ENCODE assay signal across 21 mouse cellular contexts in the genomic region with DNA sequence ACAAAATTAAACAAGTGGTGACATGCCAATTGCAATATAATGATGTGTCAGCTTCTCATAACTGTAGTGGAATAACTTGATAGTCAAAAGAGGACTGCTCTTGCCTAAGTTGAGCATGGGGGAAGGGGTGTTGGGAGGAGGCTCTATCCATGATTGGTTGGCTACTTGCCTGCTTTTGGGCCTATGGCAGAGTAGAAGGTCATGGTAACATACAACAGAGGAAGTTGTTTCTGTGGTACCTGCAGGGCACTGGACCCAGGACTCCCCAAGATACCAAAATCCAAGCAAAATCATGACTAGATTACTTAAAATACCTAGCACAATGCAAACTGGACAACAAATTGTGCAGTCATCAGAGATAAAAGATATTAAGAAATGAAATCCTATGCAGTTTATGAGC.
"Had no signal": no experiment of that assay in that cellular context is flagged by ENCODE, and none has a peak within 500 bp of the region (broad histone marks: within the 10 kb centered on the region; RNA-seq: fewer than 3 reads in every experiment).

No protein-coding gene starts in this region.

- H3K36me3 ChIP-seq: midbrain, embryonic 15.5 days had no signal

- H3K9me3 ChIP-seq: kidney, embryonic 15.5 days; limb, embryonic 12.5 days; limb, embryonic 15.5 days; midbrain, embryonic 15.5 days; neural tube, embryonic 13.5 days; stomach, embryonic 15.5 days had no signal

- H3K27me3 ChIP-seq: kidney, embryonic 15.5 days; limb, embryonic 12.5 days; limb, embryonic 15.5 days; midbrain, embryonic 15.5 days; neural tube, embryonic 13.5 days; stomach, embryonic 15.5 days had no signal

- DNase-seq: kidney, postnatal 10 days; kidney, postnatal 36 days; layer of hippocampus, postnatal 36 days; left cerebral cortex, postnatal 4 days; liver, postnatal 0 days; lung, embryonic 14.5 days; retina, postnatal 1 day; right cerebral cortex, postnatal 25 days; spleen, adult 18-20 months; thymus, postnatal 25 days had no signal

- H3K4me1 ChIP-seq: kidney, embryonic 15.5 days; limb, embryonic 12.5 days; limb, embryonic 15.5 days; midbrain, embryonic 15.5 days; neural tube, embryonic 13.5 days; stomach, embryonic 15.5 days had no signal

- ATAC-seq: liver, postnatal 0 days; lung, postnatal 0 days had no signal

- H3K4me2 ChIP-seq: kidney, embryonic 15.5 days; limb, embryonic 12.5 days; limb, embryonic 15.5 days; liver, embryonic 11.5 days; lung, embryonic 14.5 days; midbrain, embryonic 15.5 days; neural tube, embryonic 13.5 days; stomach, embryonic 15.5 days had no signal

- H3K9ac ChIP-seq: kidney, embryonic 15.5 days; limb, embryonic 12.5 days; limb, embryonic 15.5 days; liver, embryonic 14.5 days; liver, postnatal 0 days; lung, embryonic 14.5 days; midbrain, embryonic 15.5 days; neural tube, embryonic 13.5 days; stomach, embryonic 15.5 days had no signal

- H3K27ac ChIP-seq: kidney, embryonic 15.5 days; limb, embryonic 12.5 days; limb, embryonic 15.5 days; liver, embryonic 14.5 days; macrophage; neural tube, embryonic 13.5 days; stomach, embryonic 15.5 days had no signal

- H3K4me3 ChIP-seq: kidney, embryonic 15.5 days; limb, embryonic 12.5 days; limb, embryonic 15.5 days; midbrain, embryonic 15.5 days; myocyte; neural tube, embryonic 13.5 days; stomach, embryonic 15.5 days had no signal
